Mouse (Mus musculus) cortical plate, adult 2 months (tissue): ENCODE results near the gene Rplp2.

Experiments
- CTCF ChIP-seq: fragments of 200-500 bp; IDR thresholded peaks from 2 replicates; pipeline ENCODE4 v1.5.1; 2011; ENCODE audit warnings: mild to moderate bottlenecking, control low read depth, low read length; ENCODE audit not compliant: insufficient read depth; ENCODE audit errors: extremely low read depth
- POLR2A ChIP-seq: fragments of 200-500 bp; IDR thresholded peaks from 2 replicates; pipeline ENCODE4 v1.6.1; 2011; ENCODE audit warnings: mild to moderate bottlenecking, low read length, control low read depth; ENCODE audit not compliant: insufficient read depth; ENCODE audit errors: extremely low read depth

DNA sequence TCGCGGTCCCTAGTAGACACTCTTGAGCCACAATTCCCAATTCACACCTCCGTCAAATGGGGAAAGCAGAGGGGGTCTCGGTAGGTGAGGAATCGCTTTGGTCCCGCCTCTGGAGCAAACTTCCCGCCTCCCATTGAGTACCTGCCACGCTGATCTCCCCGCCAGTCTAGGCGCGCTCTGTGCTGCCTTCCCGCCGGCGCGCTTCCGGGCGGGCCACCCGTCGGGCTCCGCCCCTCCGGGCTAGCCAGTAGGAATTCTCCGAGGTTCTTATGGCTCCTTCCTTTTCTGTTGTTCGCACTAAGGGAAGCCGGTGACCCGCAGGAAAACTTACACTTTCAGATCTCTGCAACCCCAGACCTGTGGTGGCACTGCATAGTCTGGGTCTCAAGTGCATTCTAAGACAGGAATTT lies 3.3 kb upstream of the Rplp2 start, which contains the start of gene Pidd1:
- TF ChIP-seq CTCF (no peak), POLR2A (no peak)
